Mouse (Mus musculus) ES-Bruce4 (cell line): ENCODE measurements around the gene 1500009C09Rik.

Experiments
- CTCF ChIP-seq: IDR thresholded peaks from one replicate; pipeline ENCODE4 v1.8.1; 2011; ENCODE audit warnings: low read depth, low read length
- POLR2A ChIP-seq: IDR thresholded peaks from one replicate; pipeline ENCODE4 v1.8.1; 2011; ENCODE audit warnings: low read length; ENCODE audit not compliant: insufficient read depth

DNA sequence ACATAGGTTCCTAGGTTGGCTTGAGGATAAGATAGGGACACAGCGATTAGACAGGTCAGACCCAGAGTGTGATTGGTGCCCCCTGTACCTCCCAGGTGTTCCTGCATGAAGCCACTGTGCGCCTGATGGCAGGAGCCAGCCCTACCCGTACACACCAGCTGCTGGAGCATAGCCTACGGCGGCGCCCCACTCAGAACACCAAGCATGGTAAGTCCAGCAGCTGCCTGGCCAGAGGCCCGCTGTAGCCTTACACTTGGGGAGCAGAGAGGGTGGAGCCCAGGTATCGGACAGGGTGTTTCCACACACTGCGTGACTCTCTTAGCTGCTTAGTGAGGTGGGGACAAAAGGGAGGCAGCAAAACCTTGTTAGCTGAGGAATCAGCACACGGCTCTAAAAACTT lies 49.1 kb upstream of the 1500009C09Rik start:
- TF ChIP-seq POLR2A = no peak
- no peak for TF ChIP-seq CTCF
